Mouse (Mus musculus) c-Kit-positive CD71-negative TER-119-negative erythroid progenitor cells, embryonic 14.5 days (primary cell): ENCODE results near the gene Orm1.

Source experiments
- DNase-seq: peaks from one replicate; pipeline ENCODE4 v3.0.0-alpha.2; 2013; ENCODE audit warnings: low read depth

The Orm1 gene

GRCm38 (mm10) chr4:63344295-63344694 lies at the start of gene Orm1:
Orm1 (plus strand) TSS chr4:63344560.
- DNase-seq = no peak

- DNase-seq = no peak
Measured at GRCm38 (mm10) chr4:63295641-63296040, 48.7 kb upstream of the Orm1 start.

GRCm38 (mm10) chr4:63296263-63296662 lies 48.1 kb upstream of the Orm1 start:
- no peak for DNase-seq

- no peak for DNase-seq
Measured at GRCm38 (mm10) chr4:63296876-63297275, 47.5 kb upstream of the Orm1 start.

- no peak for DNase-seq
Measured at GRCm38 (mm10) chr4:63298191-63298590, 46.2 kb upstream of the Orm1 start.

DNA sequence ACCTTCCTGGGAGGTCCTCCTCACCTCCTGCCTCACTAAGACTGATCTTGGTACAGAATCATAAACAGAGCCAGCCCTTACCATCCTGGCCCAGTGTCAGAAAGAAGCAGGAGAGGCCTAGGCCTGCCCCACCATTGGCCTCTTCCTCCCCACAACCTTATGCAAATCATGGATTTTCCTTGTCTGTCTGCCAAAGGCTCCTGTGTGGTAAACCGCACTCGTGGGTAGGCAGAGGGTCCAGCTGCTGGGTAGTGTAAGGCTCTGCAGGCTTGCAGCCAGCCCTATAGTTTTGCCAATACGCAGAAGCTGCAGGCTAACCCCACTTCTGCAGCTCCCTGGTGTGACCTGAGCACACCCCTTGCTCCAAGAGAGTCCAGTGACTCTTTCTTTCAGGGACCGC lies 41.7 kb upstream of the Orm1 start:
- DNase-seq = no peak

- DNase-seq = peak; percentile 65
Measured at GRCm38 (mm10) chr4:63307175-63308062, 36.9 kb upstream of the Orm1 start.

DNA sequence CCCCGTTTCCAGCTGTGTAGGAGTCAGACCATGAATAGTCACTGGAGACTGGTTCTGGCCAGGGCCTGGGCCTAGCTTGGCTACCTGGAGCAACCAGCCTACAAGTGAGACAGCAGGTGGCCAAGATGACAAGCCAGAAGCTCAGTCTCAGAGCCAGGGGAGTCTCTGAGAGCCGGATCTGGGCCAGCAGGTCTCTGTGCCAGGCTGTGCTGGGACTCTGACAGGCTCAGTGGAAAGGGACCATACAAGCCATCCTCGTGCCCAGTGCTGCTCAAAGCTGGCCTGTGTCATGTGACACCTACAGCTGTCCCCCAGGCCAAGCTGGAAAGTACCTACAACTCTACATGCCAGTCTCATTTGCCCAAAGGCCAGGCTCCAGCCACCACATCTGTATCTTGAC lies 36.0 kb upstream of the Orm1 start:
- no peak for DNase-seq

DNA sequence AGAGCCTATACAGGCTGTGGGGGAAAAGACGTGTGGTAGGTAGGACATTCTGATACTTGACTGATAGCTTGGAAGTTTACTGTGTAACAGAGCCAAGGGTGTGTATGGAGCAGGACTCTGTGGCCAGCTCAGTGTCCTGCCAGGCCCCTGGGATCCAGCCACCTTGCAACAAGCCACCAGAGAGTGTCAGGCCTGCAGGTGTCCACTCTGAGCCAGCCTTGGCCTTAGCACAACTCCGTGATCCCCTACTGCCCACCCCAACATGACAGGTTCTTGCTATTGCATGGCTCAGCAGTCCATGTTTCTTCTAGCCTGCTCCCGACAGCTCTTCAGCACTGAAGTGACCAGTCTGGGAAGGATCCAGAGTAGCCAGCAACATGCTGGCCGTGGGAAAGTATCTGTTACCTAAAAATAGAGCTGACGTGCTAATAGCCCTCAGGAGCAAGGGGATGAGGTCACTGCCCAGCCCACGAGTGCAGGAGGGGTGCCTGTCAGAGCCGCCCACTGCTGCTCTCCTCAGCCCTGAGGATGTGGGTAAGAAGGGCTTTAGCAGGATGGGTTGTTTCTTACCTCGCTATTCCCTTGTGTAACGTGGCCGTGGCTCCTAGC lies 34.0 kb upstream of the Orm1 start:
- no peak for DNase-seq

GRCm38 (mm10) chr4:63311426-63311825 lies 32.9 kb upstream of the Orm1 start:
- no peak for DNase-seq

DNA sequence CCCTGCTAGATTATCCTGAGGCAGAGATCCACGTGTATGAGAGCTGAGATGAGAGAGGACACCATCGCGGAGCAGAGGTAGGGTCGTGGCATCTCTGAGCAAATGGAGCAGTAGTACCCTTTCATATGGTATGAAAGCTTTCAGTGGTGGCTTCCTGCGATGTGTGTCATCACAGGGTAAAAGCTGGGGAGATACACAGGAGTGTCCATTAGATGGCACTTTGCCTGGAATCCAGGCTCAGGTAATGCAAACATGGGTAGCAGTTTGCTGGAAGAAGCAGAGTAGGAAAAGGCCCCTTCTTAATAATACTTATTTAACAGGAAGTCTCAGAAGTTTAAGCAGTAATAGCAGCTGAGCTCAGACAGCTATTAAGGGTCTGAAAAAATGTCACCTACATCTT lies 30.3 kb upstream of the Orm1 start:
- no peak for DNase-seq

- no peak for DNase-seq
Measured at GRCm38 (mm10) chr4:63316076-63316746, 28.1 kb upstream of the Orm1 start.

GRCm38 (mm10) chr4:63319566-63319965 lies 24.8 kb upstream of the Orm1 start:
- DNase-seq = peak; percentile 31

DNA sequence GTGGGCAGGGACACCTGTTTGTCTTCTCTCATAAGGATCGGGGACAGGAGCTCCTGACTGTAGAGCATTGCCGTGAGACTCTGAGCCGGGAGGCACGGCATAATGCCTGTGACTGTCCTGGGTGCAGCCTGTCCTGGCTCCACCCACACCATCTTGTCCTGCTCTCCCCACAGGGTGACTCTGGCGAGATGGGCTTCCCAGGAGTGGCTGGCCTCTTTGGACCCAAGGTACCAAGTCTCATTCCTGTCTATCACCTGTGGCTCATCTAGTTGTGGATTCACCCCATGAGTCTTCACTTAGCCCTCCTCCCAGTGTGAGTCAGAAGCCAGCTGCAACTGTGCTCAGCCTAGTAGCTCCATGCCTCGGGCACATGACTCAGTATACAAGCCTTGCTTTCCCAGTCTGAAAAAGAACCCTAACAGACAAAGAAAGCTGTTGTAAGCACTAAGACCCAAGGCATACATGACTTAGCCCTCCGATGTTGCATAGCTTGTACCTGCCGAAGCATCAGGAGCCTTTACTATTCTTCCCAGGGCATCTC lies 21.0 kb upstream of the Orm1 start:
- no peak for DNase-seq

DNA sequence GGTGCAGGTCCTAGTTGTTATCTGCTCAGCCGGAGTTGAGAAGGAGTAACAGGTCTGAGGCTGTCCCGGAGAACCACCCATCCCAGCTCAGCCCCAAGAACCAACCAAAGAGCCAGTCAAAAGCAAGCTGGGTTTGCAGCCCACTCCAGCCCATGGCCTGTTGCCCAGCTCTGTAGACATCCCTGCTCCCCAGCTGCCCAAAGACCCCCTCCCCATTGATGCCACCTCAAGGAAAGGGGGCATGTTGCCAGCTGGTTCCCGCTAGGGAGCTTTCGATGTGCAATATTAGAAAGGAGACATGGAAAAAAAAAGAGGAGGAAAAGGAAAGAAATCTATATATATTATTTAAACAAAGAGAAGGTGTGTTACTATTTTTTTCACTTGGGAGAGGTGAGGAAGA lies 11.0 kb upstream of the Orm1 start:
- DNase-seq = no peak

DNA sequence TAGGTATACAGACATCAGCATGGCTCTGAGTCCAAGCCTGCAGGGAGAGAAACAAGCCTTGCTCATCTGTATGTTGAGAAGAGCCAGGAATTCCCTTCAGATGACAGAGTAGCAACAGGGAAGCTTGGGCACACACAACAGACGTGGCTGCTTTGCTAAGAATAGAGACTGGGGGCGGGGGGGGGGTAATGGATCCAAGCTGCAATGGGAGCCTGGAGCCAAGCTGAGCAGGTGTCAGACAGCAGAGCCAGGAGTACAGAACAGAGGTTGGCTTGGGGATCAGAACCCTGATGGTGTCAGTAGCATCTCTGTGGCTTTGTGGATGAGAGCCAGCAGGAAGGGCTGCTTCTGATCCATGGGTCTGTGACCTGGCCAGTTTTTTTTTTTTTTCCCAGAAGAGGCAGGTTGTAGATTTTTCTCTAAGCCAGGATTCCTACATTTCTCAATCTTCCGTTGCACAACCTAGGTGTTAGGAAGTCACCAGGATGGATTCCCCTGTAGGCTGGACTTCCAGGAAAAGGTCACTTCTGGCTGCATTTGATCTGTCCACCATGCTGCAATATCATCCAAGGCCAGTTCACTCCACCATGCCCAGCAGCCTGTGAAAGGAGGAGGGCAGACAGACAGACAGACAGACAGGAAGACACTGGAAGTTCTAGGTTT lies 5.8 kb upstream of the Orm1 start:
- no peak for DNase-seq

- DNase-seq = no peak
Measured at GRCm38 (mm10) chr4:63342491-63342890, 1.9 kb upstream of the Orm1 start.

DNA sequence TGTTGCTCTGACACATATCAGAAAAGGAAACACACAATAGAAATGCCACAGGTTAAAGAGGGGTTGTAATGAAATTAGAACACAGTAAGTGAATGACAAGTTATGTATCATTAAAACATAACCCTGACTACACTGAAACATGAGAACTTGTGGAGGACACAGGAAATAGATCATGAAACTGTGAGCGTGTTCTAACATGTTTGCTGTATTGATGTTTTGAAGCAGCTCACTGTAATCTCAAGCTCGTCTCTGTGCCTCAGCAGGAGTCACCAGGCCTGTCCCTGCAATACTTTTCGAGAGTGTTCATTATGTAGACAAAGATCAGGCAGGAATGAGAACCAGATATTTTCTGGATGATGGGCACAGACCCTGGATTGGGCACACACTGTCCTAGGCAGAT lies 752 bp upstream of the Orm1 start:
- no peak for DNase-seq

- DNase-seq = no peak
Measured at GRCm38 (mm10) chr4:63345261-63345660, 901 bp downstream of the Orm1 start.

GRCm38 (mm10) chr4:63346659-63347058 lies 2.3 kb downstream of the Orm1 start:
- DNase-seq = no peak

DNA sequence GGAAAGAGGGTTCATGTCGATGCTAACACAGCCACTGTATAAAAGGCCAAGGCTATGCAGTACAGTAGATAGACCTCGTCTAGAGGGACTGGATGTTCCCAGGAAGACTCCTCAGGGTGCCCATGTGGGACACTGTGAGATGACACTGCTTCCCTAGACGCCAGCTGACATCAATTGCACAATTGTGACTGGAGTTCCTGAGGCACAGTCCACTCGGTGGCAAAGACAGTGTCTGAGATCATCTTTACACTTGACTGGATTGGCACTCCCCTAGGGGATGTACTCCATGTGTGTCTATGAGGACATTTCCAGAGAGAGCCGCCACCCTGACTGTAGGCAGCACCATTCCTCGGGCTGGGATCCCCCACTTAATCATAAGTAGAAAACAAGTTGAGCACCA lies 4.2 kb downstream of the Orm1 start:
- no peak for DNase-seq
